Mouse (Mus musculus): ENCODE results near the gene BC029722.

Gene BC029722

GRCm38 (mm10) chr2:155818596-155819391 lies 432 bp downstream of the BC029722 start:
- peak; percentile 89 to 90 for DNase-seq

GRCm38 (mm10) chr2:155817301-155818245 lies 1.7 kb downstream of the BC029722 start:
- DNase-seq, result peak; percentile 56 to 64

- peak; percentile 74 to 78 for DNase-seq
Observed at GRCm38 (mm10) chr2:155816179-155816578, 3.0 kb downstream of the BC029722 start.

GRCm38 (mm10) chr2:155814829-155815228 lies 4.4 kb downstream of the BC029722 start:
- peak in 1 of 2 experiments; percentile 38 for DNase-seq

GRCm38 (mm10) chr2:155812637-155813036 lies 6.6 kb downstream of the BC029722 start:
- DNase-seq, result peak in 1 of 2 experiments; percentile 12

GRCm38 (mm10) chr2:155811821-155812396 lies 7.3 kb downstream of the BC029722 start:
- peak; percentile 95 to 97 for DNase-seq

- no peak for DNase-seq
Observed at GRCm38 (mm10) chr2:155809620-155810019, 9.6 kb downstream of the BC029722 start.

- DNase-seq, result no peak
Observed at GRCm38 (mm10) chr2:155807408-155807807, 11.8 kb downstream of the BC029722 start.

- peak; percentile 87 to 92 for DNase-seq
Observed at GRCm38 (mm10) chr2:155806548-155806947, 12.7 kb downstream of the BC029722 start.

- peak; percentile 55 to 58 for DNase-seq
Observed at GRCm38 (mm10) chr2:155805925-155806255, 13.3 kb downstream of the BC029722 start.

- peak; percentile 99 to 100 for DNase-seq
Observed at GRCm38 (mm10) chr2:155805231-155805924, 13.8 kb downstream of the BC029722 start.

GRCm38 (mm10) chr2:155804053-155804452 lies 15.2 kb downstream of the BC029722 start:
- DNase-seq, result no peak

- peak in 1 of 2 experiments; percentile 69 for DNase-seq
Observed at GRCm38 (mm10) chr2:155802761-155803160, 16.5 kb downstream of the BC029722 start.

- peak in 1 of 2 experiments; percentile 58 for DNase-seq
Observed at GRCm38 (mm10) chr2:155798613-155799012, 20.6 kb downstream of the BC029722 start.

GRCm38 (mm10) chr2:155794674-155795445 lies 24.4 kb downstream of the BC029722 start:
- DNase-seq, result peak; percentile 99 to 100

- no peak for DNase-seq
Observed at GRCm38 (mm10) chr2:155792899-155793298, 26.3 kb downstream of the BC029722 start.

GRCm38 (mm10) chr2:155787949-155788931 lies 31.0 kb downstream of the BC029722 start:
- DNase-seq, result peak; percentile 78 to 81

GRCm38 (mm10) chr2:155786905-155787304 lies 32.3 kb downstream of the BC029722 start:
- DNase-seq, result no peak

- DNase-seq, result peak; percentile 51 to 56
Observed at GRCm38 (mm10) chr2:155784534-155784933, 34.7 kb downstream of the BC029722 start.

- peak in 1 of 2 experiments; percentile 35 for DNase-seq
Observed at GRCm38 (mm10) chr2:155779506-155779905, 39.7 kb downstream of the BC029722 start.

Data from cerebellum, postnatal 14 days (tissue).